Mouse (Mus musculus) embryo, embryonic 11 days (tissue): ENCODE results near the gene Gprc5d.

Experiments
- DNase-seq: peaks from one replicate; pipeline ENCODE4 v3.0.0-alpha.2; 2015

The Gprc5d gene

DNA sequence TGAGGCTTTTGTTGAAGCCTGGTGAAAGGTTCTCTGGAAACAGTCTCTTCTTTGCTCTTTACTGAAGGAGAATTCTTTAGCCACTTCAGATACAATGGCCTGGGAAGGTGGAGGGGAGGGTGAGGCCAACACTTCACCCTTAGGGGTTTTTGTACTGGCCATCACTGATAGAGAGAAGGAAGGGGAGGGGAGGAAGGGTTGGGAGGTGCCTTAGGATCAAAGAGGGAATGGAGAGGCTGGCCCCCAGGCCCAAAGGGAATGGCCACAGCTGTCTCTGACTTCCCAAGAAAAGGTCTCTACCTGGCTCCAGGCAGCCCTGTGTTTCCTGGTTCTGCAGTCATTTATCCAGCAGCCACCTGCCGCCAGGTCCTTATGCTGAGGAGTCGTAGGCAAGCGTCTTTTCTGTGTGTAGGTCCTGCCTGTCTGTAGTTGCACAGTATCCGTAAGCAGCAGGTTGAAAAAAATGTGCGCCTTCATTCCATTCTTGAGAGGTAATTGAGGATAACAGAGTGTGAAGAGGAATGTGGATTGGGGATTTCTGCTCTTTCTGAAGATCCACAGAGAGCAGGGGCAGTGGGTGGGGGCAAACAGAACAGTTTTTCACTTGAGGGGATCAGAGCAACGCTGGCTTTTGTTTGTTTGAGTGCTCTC lies 51.2 kb downstream of the Gprc5d start:
- no peak for DNase-seq

DNA sequence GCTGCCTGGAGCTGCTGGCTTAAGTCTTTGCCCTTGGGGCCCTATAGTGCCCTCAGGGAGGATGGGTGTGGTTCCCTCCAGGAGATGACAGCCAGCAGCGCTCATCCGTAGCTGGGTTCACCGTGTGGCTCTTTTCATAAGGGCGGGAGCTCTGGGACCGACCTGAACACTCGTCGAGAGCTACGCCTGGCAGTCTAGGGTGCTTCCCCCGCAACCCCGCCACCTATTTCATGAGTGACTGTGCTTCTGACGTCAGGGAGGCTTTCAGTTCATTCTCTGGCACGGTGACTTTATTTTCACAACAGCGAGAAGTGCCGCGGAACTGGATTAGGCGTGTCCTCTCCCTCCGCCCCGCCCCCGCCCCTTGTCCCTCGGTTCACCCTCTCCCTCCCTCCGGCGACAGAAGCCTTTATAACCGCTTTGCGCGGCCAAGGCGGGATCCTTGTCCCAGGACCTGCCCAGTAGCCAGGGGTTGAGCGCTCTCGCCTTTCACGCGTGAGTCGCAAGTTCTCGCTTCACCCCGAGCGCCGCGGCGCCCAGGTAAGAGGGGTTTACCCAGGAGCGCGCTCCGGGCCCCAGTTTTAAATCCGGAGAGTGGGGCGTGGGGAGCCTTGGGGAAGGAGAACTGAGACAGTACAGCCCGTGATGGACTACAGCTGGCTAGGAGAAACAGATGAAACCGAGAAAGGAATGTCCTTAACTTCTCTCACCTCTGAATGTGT lies 52.7 kb downstream of the Gprc5d start, which contains the start of gene Gprc5a:
Gene Gprc5a (plus strand): TSS at position 416 of the 722 bp plus-strand sequence.
- DNase-seq = peak; percentile 84

DNA sequence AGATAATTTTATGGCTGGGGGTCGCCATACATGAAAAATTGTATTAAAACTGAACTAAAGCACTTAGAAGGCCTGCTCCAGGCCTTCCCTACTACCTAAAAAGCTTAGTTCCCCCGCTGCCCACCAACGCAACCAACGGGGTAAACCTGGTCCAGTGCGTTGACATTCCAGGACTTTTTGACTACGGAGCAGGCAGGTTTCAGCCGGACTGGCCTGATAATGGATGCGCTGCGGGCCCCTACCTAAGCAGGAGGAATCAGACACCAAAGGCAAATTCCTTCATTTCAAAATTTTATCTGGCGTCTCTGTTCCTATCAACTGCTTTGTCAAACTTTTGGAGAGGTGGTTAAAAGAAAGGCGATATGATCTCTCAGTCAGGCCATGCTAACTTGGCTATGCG lies 53.5 kb downstream of the Gprc5d start:
- DNase-seq = no peak

DNA sequence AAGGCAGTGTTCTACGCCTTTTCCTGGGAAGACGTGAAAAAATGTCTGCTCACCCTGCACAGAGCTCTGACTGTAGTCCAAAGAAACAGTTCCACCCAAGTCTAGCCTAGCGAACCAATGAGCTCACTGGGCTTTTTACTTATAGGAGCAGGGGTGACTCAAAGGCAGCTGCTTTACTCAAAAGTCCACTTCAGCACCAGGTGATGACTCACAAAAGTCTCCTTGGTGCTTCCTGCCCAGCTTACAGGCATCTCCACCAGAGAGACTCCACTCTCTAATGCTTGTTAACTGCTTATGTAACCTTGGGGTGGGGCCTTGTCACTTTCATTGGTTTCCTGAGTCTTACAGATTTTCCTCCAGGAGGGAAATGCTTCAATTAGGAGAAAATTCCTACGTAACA lies 57.4 kb downstream of the Gprc5d start:
- DNase-seq = no peak
